Mouse (Mus musculus) neutrophil, adult 5-6 weeks (primary cell): ENCODE results near the gene Suco. TPM values are rescaled to one million over a fixed set of nuclear protein-coding genes. Genes with fewer than 3 reads are reported as not detected.
A peak's percentile ranks its signal among the peaks of the same experiment; 100 is the strongest.

Source experiments
- ATAC-seq: fragments of 151-379, 151-347 bp; 2 replicates; pipeline ENCODE4 v1.8.0; 2017; ENCODE audit warnings: mild to moderate bottlenecking, moderate TSS enrichment; ENCODE audit not compliant: insufficient number of reproducible peaks, poor library complexity, low FRiP score, severe bottlenecking; ENCODE audit errors: extremely low read depth
- total RNA-seq: library from RNA; stranded (forward); fragments of 200-1000 nt; gene quantifications from 2 replicates; pipeline ENCODE4 v1.2.3, GENCODE M21; 2017

The Suco gene
- 77.2 and 121 TPM in 2 replicates for total RNA-seq

DNA sequence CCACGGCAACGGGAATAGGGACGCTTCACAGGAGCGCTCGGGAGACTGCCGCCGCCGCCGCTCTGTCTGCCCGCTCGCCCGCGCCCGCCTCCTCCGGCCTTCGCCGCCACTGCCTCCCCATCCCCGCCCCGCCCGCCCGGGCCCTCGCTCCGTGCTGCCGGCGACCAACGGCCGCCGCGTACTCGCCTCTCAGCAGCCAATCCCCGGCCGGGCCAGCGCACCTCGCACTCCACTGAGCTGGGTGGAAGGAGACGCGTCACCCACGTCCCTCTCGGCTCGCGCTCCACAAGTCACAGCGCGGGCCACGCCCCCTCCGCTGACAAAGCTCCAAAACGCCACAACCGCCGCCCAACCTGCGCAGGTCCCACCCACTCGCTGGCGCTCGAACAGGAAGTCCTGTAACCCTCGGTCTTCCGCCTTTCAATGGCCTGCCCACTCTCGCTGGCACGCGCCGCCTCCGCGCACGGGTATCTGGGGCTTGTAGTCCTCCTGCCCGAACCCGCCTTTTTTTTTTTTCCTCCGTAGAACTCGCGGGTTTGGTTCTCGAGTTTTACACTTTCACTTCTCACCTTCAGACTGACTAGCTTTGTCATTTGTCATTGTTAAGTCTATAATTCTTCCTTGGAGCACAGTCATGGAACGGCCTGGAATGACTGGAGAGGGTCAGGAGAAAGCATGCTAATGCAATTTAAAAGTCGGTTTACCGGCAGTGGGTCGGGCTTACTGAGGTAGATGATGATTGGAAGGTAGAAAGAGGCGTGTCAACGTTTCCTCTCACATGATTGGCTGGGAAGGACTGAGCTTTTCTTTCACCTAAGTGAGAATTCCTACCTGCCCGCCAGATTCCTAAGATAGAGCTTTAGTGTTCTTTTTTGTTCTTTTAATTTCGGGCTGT is at the start of gene Suco:
TSS of gene Suco (minus strand) at position 130 of the 895 bp plus-strand sequence.
- peak; percentile 88 for ATAC-seq

DNA sequence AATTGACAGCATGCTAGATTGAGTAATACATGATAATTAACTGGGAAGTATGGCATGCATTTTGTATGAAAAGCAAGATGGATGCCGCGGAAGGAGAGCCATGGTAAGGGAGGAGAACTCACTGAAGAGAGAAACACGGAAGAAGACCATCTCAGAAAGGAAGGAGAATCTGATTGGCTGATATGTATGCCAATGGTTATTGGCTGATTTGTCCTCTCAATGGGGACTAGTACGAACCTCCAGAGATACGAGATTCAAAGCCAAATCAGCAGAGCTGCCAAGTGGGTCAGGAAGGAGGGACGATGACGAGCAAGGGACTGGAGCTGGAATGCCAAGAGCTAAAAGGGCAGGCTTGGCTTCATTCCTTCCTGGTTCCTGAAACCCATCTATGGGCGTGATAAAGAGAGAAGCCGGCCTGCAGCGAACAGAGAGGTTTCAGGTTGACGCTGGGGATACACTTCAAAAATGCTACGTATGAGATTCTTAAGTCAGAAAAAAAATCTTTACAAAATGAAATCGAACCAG is 48.9 kb upstream of the Suco start:
- no peak for ATAC-seq

DNA sequence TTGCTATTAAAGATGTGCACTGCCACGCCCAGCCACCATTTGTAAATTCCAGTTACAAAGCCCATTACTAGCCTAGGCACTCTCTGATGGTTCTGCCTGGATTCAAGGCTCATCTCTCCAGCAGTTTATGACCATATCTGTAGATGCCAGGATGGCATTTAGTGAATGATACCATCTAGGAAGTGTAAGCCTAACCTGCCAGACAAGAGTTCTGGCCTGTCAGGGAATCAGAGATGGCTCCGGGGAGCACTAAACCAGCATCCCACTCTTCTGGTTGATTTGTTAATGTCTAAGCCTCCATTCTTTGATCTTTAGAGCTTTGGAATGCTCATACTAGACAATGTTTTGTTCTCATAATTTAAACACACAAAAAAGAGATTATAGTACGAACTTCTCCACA is 47.8 kb upstream of the Suco start:
- ATAC-seq = no peak

DNA sequence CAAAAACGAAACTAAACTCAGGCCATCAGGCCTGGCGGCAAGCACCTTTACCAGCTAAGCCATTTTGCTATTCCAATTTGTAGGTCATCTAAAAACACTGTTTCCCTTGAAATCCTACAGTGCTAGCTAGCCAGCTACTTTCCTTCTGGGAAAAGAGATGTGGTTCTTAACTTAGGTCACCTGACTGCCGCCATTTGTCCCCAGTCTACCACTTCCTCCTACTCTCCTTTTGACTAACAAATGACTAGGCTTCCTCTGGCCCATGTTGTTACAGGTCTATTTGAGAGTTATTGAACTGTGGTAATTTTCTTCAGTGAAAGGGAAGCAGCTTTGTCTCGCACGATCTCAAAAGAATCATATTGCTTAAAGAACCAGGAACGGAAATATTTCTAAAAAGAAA is 45.4 kb upstream of the Suco start:
- ATAC-seq = peak; percentile 79

DNA sequence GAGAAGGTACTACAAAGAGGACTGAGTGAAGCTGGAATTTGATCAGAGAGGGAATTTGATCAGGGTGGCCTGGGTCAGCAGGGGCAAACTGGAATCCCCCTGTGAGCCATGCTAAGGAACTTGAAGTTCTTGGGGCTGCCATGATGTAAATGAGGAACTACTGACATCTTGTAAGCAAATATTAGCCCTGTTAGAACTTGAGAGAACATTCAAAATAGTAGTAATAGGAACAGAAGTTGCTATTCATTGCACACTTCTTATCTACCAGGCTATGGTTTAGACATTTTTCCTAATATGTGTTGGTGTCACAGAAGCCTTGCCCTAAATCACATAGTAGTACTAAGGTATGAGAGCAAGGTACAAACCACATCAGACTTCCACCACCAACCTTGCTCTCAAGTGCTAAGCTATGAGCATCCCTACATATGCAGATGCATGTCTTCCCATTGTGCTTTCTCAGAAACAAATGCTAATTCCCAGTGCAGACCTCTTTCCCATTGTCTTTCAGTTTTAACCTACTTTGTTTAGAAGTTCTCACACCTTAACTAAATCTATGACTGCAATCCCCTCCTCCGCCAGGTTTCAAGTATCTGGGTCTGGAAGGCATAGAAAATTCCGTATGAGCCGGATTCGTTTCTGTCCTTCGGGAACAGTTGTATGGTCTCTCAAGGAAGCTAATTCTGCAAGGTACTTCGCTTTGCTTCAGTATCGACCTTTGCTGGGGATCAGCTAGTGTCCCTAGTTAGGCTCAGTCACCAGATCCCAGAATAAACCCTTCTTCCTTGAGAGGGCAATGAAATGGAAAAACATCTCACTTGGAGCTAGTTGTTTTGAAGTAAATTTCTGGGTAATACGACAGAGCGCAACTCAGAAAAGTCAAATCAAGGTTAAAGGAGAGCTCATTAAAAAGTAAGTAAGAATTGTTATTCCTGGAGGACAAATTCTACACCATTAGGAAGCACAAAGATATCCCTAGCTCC is 44.3 kb upstream of the Suco start:
- no peak for ATAC-seq

DNA sequence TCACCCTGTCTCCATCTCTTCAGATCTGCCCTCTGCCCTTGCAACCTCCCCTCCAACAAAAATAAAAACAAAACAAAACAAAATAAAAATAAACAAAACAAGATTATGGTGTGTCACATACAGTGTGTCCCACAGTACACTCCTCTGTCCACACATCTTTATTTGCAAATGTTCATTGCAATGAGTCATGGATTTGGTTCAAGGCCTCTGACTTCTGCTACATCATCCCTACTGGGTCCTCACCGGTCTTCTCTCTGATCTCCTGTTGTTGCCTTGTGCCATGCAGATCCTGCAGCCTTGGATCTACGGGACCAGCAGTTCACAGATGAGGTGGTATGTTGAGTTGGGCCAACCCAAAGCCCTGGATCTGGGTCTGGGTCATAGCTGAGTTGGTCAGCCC is 43.1 kb upstream of the Suco start:
- ATAC-seq = no peak

DNA sequence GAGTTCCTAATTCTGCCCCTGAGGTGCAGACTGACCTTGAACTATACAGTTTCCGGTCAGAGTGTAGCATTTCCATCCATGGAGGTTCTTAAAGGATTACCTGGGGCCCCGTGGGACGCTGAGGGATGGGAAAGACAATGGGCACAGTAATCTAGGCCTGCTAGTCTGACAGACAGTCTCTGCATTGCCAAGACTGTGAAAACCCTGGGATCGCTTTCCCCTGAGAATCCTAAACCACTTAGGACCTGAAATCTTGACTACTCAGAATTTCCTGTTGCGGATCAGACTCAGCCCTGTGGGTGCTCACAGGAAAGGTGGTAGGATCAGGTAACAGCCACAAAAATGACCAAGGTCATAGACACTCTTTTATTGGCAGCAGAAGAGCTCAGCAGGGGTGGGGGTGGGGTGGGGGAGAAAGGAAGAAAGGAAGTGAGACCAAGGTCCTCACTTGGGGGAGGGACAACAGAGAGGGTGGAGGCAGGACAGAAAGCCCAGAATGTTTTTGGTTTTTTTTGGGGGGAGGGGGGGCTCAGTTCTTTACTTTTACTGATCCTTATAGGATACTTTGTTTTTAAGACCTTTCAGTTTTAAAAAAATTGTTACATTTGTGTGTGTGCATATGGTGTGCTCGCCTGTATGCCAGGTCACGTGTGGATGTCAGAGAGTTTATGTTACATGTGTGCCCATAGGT is 42.3 kb upstream of the Suco start:
- ATAC-seq = no peak

DNA sequence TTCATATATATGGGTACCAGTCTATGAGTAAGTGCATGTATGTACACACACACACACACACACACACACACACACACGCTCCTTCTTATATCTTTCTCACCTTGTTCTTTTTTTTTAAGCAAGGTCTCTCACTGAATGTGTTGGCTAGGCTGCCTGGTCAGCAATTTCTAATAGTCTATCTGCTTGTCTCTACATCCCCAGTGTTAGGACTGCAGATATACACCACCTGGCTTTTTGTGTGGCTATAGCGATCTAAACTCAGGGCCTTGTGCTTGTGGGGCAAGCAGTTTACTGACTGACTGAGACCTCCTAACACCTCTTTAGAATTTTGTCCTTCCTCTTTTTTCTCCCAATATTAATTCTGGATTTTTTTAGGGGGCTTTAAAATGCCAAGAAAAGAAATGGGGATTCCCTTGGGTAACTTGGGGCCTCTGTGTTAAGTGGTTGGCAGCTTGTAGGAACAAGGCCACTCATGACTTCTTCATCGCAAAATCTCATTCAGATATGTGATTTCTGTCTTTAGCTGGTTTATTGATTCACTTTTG is 41.5 kb upstream of the Suco start:
- ATAC-seq = no peak

DNA sequence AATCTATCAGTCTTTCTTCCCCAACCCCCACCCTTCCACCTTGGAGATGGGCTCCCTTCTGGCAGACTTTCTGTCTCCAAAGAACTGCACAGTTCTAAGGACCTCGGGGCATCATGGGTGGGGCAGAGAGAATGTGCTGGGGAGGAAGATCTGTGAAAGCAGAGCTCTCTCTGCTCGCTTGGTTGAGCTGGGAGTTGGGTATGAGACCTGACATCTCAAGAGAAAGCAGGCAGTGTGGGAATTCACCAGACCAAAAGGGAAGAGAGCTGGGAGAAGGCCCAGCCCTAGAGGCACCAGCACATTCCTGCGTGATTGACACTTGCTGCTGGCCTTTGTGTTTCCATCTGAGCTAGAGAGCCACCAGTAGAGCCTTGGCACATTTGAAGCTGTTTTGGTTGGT is 39.6 kb upstream of the Suco start:
- no peak for ATAC-seq

DNA sequence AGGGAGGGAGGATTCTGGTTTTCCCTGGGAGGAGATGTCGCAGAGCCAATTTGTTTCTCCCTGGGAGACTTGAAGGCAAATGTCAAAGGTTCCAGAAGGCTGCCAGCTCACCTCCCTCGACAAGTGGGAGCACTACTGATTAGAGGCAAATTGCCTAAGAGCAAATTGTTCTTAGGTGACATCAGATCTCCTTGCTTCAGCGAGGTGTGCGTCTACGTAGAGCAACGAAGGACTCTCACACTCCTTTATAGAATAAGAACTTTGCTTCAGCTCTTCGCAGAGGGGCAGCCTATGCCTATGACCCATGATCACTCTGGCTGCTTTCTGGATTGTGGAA is 37.1 kb upstream of the Suco start:
- no peak for ATAC-seq

DNA sequence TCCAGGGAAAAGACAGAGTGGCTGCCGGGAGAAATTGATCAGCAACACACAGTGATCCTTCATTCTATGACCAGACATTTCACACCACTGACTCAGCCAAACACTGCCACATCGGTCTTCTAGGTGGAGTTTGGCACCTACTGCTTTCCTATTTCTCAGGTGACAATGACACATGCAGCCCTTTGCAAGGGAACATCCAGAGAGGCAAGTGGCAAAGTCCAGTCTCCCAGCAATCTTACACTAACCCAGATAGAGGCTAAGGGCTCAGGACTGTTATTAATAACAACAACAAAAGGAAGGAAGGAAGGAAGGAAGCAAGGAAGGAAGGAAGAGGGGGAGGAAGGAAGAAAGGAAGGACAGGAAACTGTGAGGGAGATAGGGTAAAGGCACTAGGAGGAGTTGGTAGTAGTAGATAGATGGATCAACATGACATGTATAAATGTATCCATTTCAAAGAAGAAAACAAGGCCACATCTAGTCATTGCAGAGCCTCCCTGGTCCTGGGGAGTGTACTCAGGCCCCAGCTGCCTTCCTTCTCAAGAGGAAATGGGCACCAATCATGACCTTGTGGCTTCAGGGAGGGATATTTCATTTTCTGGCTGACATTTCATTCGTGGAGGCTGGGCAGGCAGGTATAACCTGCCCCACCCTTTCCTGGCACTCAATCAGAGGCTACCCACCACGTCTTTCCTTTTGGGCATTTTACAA is 36.6 kb upstream of the Suco start:
- no peak for ATAC-seq

DNA sequence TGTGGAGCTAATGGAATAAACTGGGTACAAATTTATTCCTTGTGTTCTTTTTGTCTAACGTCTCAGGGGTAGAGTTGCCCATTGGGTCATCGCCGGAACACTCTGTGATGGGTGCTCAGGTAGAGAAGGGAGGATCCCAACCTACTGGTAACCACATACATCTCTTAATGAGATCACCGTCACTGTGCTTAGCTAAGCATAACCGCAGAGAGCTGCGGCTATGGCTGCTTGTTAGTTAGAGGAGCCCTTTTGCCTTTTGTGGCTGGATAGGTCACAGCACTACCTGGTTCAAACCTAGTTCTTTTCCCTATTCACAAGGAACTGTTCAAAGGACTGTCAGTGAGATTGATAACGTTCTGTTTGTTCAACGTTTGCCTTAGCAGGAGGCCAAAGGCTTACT is 32.6 kb upstream of the Suco start:
- peak; percentile 57; the same call in 1 of the 2 replicates for ATAC-seq

DNA sequence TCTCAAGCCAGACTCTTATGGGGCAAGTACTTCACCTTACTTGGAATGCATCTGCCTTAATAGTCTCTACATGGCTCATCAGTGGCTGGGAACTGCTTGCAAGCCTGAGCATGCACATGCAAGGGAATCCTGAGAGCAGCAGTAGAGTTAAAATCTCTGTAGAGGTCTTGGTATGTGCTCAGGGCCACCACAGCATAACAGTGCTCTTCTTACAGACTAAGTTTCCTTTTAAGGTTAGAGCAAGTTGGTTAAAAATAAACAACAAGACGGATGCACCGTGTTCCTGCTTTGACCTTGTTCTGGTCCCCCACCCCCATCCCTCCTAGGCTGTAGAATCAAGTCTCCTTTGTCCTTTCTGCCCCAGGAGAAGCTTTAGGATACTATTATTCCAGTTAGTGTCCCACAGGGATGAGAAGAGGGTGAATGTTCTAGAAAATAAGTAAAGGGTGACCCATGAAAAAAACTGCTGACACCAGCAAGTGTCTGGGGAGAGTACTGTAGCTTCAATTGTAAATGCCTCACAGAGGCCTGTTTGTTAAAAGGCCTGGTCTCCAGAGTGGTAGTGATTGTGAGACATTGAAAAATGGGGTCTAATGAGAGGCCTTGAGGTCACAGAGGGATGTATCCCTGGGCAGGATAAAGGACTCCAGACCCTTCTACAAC is 31.4 kb upstream of the Suco start:
- no peak for ATAC-seq

DNA sequence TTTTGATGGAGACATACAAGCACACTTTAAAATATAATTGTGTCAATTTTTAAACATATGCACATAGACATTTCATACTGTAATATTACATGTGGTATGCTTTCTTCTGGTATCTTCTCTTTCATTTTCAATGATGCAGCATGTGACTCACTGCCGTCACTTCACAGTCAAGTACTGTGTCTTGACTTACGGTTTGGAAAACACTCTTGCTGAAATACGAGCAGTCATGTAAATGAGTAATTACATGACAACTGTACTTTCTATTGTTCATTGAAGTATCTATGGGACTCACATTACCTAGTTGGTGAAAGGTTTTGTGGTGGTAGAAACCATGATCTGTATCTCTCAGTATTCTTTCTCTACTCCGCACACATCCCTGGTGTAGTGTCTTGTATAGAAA is 30.6 kb upstream of the Suco start:
- ATAC-seq = no peak

DNA sequence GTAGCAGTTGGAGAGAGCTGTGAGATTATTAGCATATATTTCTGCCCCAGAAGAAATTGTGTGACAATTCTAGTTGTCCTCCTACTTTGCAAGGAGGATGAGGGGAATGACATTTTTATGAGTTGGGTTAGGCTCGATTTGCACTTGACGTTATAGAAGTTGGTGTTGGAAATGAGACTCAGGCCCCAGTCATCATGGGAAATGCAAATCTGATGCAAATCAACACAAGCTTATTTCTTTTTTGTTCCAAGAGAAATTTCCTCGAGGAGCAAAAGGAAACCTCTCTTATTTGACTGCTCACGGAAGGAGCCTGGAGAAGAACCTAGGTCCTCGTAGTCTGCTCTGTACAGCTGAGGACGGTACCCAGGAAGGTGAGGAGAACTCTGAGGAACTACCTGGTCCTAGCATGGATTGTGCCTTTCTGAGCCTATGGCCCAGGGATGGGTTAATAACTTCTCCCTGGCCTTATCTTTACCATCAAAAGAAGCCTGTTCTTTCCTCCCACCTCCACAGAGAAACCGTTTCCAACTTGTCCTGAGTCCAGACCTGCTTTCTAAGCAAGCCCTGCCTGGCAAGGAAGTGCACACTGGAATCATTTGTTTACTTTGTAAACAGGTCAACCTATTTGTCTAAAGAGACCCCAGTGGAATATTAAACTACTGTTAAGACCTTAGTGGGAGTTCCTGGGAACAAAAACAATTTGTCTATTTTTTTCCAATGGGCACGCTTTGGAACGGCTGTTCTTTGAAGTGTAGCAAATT is 26.4 kb upstream of the Suco start:
- no peak for ATAC-seq

DNA sequence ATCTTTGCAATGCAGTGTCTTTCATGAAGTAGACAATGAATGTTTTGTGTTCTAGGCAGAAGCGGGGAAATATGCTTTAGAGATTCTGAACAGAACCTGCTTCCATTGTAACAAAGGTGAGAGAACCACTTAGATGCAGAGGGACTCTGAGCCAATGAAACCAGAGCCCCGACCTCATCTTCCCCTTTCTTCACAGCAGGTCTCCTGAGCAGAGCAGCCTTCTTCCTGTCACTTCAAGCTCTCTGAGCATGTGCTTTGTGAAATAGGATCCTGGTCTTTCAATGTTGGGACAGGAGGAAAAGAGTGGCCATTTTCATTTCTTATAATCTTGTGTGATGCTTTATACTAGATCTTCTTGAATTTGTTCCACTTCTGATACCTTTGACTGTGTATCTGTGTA is 23.6 kb upstream of the Suco start:
- peak; percentile 59; the same call in 1 of the 2 replicates for ATAC-seq

DNA sequence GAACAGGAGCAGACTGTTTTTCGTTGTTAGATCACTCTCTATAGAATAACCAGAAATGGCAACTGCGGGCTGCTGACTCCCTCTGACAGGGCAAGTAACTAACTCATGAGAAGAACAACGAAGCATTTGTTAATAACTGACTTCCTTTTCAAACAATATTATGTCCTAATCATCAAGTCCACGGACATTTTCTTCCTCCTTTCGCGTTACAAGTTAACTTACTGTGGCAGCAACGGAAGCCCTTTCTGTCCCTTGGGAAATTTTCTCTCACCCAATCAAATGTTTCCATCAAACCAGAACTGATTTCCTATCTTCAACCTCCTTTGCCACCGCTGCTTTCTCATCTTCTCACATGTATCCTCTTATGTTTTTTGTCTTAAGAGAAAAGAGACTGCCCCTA is 20.8 kb upstream of the Suco start:
- no peak for ATAC-seq
